Mouse (Mus musculus): Measurements from ENCODE around the gene Ckap2l. TPM values are rescaled to one million over a fixed set of nuclear protein-coding genes. Genes with fewer than 3 reads are reported as not detected.

The Ckap2l gene
- polyA plus RNA-seq, 1 experiment from 2014 or later: 50.4 TPM

DNA sequence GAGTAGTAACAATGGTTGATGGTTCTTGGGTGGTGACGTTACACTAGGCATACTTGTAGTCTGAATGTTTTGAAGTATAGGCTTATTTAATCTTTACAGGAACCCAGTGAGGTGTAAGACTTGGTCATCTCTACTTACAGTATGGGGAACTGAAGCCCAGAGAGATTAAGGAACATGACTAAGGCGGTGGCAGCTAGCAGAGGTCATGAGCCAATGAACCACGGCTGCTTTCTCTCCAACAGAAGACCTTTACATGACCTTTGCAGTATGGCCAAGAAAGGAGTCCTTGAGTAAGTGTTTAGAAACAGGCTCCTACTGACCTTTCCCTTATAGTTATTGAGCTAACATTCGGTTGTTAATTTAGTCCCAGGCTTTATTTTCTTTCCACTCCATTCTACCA, 9.0 kb upstream of the Ckap2l start:
- Histone ChIP-seq H3K36me3 (no peaks in the 10 kb centered on the region), H3K9me3 (no peaks in the 10 kb centered on the region), H3K4me1 (no peaks in the 10 kb centered on the region), H3K4me3 (no peak overlapping the region), H3K27ac (no peak overlapping the region), H3K27me3 (ENCODE audit: insufficient read depth, poor library complexity, severe bottlenecking) (no peaks in the 10 kb centered on the region)
- 75% methylated on average over 4 of the region's 4 CpGs for WGBS
- no peak for DNase-seq (ENCODE audit: low spot score)

DNA sequence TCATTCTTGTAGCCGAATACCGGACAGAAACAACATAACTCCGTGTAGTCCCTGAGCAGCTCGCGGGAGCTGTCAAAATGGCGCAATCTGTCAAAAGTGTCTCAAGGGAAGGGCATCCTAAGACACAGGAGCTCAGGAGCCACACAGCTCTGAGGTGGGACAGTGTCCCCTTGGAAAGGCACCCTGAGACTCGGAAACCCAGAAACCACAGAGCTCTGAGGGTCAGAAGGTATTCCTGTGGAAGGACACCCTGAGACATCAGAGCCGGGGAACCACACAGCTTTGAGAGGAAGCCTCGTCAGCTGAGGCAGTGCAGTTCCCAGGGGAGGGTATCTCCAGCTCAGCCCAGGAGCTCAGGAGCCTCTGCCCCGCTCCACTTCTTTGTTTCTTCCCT, 574 bp upstream of the Ckap2l start:
- DNase-seq (ENCODE audit: low spot score): no peak
- 3% methylated on average over 10 of the region's 10 CpGs for WGBS

GRCm38 (mm10) chr2:129296086-129296485, 926 bp downstream of the Ckap2l start:
- 76% methylated on average over 5 of the region's 5 CpGs for WGBS
- Histone ChIP-seq H3K36me3 (peaks cover 15% of the 10 kb centered on the region), H3K27ac (peak overlapping the region; percentile 95)

More for the DNA sequence above, 574 bp upstream of the Ckap2l start:
- peaks cover 12% of the 10 kb centered on the region for H3K36me3 ChIP-seq
- peak overlapping the region; percentile 95 for H3K27ac ChIP-seq
- H3K4me3 ChIP-seq: peak overlapping the region; percentile 92
- no peaks in the 10 kb centered on the region for H3K9me3 ChIP-seq
- H3K4me1 ChIP-seq: peaks cover 19% of the 10 kb centered on the region
- H3K27me3 ChIP-seq (ENCODE audit: insufficient read depth, poor library complexity, severe bottlenecking): peaks cover 4% of the 10 kb centered on the region; the same call in 1 of the 2 replicates

GRCm38 (mm10) chr2:129295075-129295474, 1.9 kb downstream of the Ckap2l start:
- H3K4me3 ChIP-seq: no peak overlapping the region
- WGBS: 85% methylated on average over 5 of the region's 5 CpGs

More at GRCm38 (mm10) chr2:129296086-129296485, 926 bp downstream of the Ckap2l start:
- Histone ChIP-seq H3K4me1 (peaks cover 19% of the 10 kb centered on the region), H3K4me3 (peak overlapping the region; percentile 92), H3K27me3 (ENCODE audit: insufficient read depth, poor library complexity, severe bottlenecking) (peaks cover 4% of the 10 kb centered on the region; the same call in 1 of the 2 replicates), H3K9me3 (no peaks in the 10 kb centered on the region)
- DNase-seq (ENCODE audit: low spot score): no peak

GRCm38 (mm10) chr2:129273823-129274222, 23.2 kb downstream of the Ckap2l start:
- no peaks in the 10 kb centered on the region for H3K9me3 ChIP-seq
- peaks cover 92% of the 10 kb centered on the region for H3K36me3 ChIP-seq
- H3K27ac ChIP-seq: no peak overlapping the region
- no peaks in the 10 kb centered on the region for H3K4me1 ChIP-seq
- no peak overlapping the region for H3K4me3 ChIP-seq
- no peak for DNase-seq (ENCODE audit: low spot score)
- H3K27me3 ChIP-seq (ENCODE audit: insufficient read depth, poor library complexity, severe bottlenecking): no peaks in the 10 kb centered on the region
- WGBS: 96% methylated on average over 5 of the region's 5 CpGs

More at GRCm38 (mm10) chr2:129295075-129295474, 1.9 kb downstream of the Ckap2l start:
- no peak for DNase-seq (ENCODE audit: low spot score)
- H3K27me3 ChIP-seq (ENCODE audit: insufficient read depth, poor library complexity, severe bottlenecking): no peaks in the 10 kb centered on the region
- no peaks in the 10 kb centered on the region for H3K9me3 ChIP-seq
- H3K4me1 ChIP-seq: peaks cover 19% of the 10 kb centered on the region
- peaks cover 25% of the 10 kb centered on the region for H3K36me3 ChIP-seq
- H3K27ac ChIP-seq: no peak overlapping the region

- DNase-seq (ENCODE audit: low spot score): no peak
- peaks cover 91% of the 10 kb centered on the region for H3K36me3 ChIP-seq
- WGBS: 90% methylated on average over 9 of the region's 9 CpGs
- H3K27ac ChIP-seq: no peak overlapping the region
- no peaks in the 10 kb centered on the region for H3K27me3 ChIP-seq (ENCODE audit: insufficient read depth, poor library complexity, severe bottlenecking)
- no peaks in the 10 kb centered on the region for H3K4me1 ChIP-seq
- no peaks in the 10 kb centered on the region for H3K9me3 ChIP-seq
- no peak overlapping the region for H3K4me3 ChIP-seq
These were observed 26.4 kb downstream of the Ckap2l start for GRCm38 (mm10) chr2:129270621-129271020.

- no peak for DNase-seq (ENCODE audit: low spot score)
- 91% methylated on average over 5 of the region's 5 CpGs for WGBS
- H3K36me3 ChIP-seq: peaks cover 85% of the 10 kb centered on the region
- H3K27ac ChIP-seq: no peak overlapping the region
- H3K4me3 ChIP-seq: no peak overlapping the region
- H3K9me3 ChIP-seq: no peaks in the 10 kb centered on the region
- H3K27me3 ChIP-seq (ENCODE audit: insufficient read depth, poor library complexity, severe bottlenecking): no peaks in the 10 kb centered on the region
- H3K4me1 ChIP-seq: no peaks in the 10 kb centered on the region
These were observed 27.0 kb downstream of the Ckap2l start for GRCm38 (mm10) chr2:129269986-129270385.

DNA sequence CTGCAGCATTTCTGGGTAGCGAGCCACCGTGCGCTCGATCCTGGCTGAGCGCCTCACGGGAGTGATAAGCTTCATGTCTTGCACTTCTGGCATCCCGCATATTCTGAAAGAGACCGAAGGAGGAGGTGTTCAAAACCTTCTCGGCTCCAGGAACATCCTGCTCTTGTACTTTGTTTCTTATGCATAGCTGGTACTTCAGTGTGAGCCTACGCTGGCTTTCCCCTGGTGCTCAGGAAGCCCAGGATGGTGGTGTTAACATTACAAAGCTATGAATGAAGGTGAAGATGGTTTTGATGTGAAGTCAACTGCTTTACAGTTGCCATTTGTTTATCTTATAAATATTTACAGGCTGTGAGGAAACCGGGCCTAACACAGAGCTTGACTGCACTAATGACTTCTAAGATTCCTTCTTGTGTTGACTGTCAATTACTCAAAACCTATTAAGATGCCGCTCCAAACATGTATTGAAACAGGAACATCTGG, 27.8 kb downstream of the Ckap2l start:
- 94% methylated on average over 12 of the region's 12 CpGs for WGBS
- Histone ChIP-seq H3K27ac (no peak overlapping the region), H3K27me3 (ENCODE audit: insufficient read depth, poor library complexity, severe bottlenecking) (no peaks in the 10 kb centered on the region), H3K4me3 (no peak overlapping the region), H3K9me3 (no peaks in the 10 kb centered on the region), H3K36me3 (peaks cover 78% of the 10 kb centered on the region), H3K4me1 (no peaks in the 10 kb centered on the region)
- DNase-seq (ENCODE audit: low spot score): no peak

GRCm38 (mm10) chr2:129267738-129268137, 29.3 kb downstream of the Ckap2l start:
- 86% methylated on average over 5 of the region's 5 CpGs for WGBS
- DNase-seq (ENCODE audit: low spot score): no peak
- no peaks in the 10 kb centered on the region for H3K27me3 ChIP-seq (ENCODE audit: insufficient read depth, poor library complexity, severe bottlenecking)
- 0 out of 2 replicates have a peak, but pooled peaks cover 3% of the 10 kb centered on the region for H3K4me1 ChIP-seq
- no peak overlapping the region for H3K4me3 ChIP-seq
- no peaks in the 10 kb centered on the region for H3K9me3 ChIP-seq
- no peak overlapping the region for H3K27ac ChIP-seq
- H3K36me3 ChIP-seq: peaks cover 65% of the 10 kb centered on the region

- WGBS: 91% methylated on average over 7 of the region's 7 CpGs
These were observed 31.7 kb downstream of the Ckap2l start for GRCm38 (mm10) chr2:129265316-129265715.

DNA sequence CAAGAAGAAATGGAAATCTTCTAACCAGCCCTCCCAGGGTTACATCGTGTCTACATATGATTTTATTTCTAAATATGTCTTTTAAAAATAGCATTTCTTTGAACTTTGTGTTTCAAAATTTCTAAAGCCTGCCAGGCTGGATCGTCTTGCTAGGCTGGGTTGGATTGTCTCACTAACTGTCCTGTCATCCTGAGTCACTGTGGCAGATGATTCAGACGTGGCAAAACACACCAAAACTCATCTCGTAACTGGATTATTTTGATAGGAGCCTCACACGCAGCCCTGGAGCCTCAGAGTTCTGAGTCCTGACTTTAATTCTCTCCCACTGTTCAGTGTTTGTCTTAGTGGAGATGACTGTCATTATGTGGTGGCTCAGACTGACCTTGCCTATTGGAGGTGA, 33.9 kb downstream of the Ckap2l start:
- no peak for DNase-seq (ENCODE audit: low spot score)
- Histone ChIP-seq H3K27me3 (ENCODE audit: insufficient read depth, poor library complexity, severe bottlenecking) (peaks cover 8% of the 10 kb centered on the region; the same call in 1 of the 2 replicates), H3K36me3 (peaks cover 20% of the 10 kb centered on the region), H3K4me1 (peaks cover 12% of the 10 kb centered on the region; the same call in 1 of the 2 replicates), H3K4me3 (no peak overlapping the region), H3K27ac (no peak overlapping the region), H3K9me3 (no peaks in the 10 kb centered on the region)
- WGBS: 72% methylated on average over 5 of the region's 5 CpGs

More at GRCm38 (mm10) chr2:129265316-129265715, 31.7 kb downstream of the Ckap2l start:
- Histone ChIP-seq H3K27ac (no peak overlapping the region), H3K4me3 (no peak overlapping the region), H3K9me3 (no peaks in the 10 kb centered on the region), H3K36me3 (peaks cover 43% of the 10 kb centered on the region), H3K27me3 (ENCODE audit: insufficient read depth, poor library complexity, severe bottlenecking) (0 out of 2 replicates have a peak, but pooled peaks cover 3% of the 10 kb centered on the region), H3K4me1 (peaks cover 7% of the 10 kb centered on the region; the same call in 1 of the 2 replicates)
- DNase-seq (ENCODE audit: low spot score): no peak

DNA sequence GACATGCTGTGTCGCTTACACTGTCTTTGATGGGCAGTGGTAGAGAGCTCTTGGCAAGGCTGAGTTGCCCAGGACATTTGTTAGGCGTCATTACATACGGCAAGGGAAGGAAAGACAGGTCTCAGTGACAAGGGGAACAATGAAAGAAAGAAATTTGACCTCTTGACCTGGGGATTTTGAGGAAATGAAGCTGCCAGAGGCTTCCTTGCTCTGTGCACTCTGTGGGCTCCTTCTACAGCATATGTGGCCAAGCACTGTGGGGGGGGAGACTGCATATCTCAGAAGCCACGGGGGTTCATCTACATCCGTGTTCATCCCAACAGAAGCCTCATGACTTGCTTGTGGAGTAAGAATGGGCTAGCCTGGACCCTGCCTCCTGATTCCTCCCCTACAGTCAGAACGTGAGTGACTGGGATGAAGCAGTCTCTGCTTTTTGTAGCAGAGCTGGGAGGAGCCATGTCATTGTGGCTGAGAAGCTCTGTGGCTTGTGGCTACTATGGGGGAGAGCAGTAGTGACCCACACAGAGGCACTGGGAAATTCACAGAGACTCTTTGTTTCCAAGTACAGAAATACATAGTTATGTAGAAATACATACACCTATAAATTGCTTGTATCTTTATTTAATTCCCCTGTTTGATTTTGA, 35.7 kb downstream of the Ckap2l start:
- Histone ChIP-seq H3K27ac (no peak overlapping the region), H3K27me3 (ENCODE audit: insufficient read depth, poor library complexity, severe bottlenecking) (peaks cover 8% of the 10 kb centered on the region; the same call in 1 of the 2 replicates), H3K4me1 (peaks cover 16% of the 10 kb centered on the region; the same call in 1 of the 2 replicates), H3K36me3 (peaks cover 2% of the 10 kb centered on the region; the same call in 1 of the 2 replicates), H3K9me3 (no peaks in the 10 kb centered on the region), H3K4me3 (no peak overlapping the region)
- 51% methylated on average over 6 of the region's 6 CpGs for WGBS
- peak; percentile 61 for DNase-seq (ENCODE audit: low spot score)

DNA sequence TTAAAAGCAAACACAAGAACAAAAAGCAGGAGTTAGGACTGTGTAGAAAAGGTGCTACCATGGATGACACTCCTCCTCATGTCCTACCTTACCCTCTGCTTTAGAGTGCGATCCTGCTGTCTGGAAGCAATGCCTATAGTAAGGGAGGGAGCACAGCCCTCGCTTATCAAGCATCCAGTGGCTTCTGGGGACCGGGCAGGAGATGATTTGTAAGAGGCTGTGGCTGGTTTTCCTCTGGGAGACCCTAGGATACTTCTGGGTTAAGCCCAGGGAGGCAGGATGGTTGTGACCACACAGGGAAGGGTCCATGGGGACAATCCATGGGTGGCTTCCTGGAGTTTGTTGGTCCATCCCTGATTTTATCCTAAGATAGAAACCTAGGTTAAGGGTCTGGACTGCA, 36.4 kb downstream of the Ckap2l start:
- Histone ChIP-seq H3K27me3 (ENCODE audit: insufficient read depth, poor library complexity, severe bottlenecking) (peaks cover 8% of the 10 kb centered on the region; the same call in 1 of the 2 replicates), H3K27ac (no peak overlapping the region), H3K4me1 (peaks cover 21% of the 10 kb centered on the region; the same call in 1 of the 2 replicates), H3K9me3 (no peaks in the 10 kb centered on the region), H3K4me3 (no peak overlapping the region), H3K36me3 (no peaks in the 10 kb centered on the region)
- WGBS: 59% methylated on average over 3 of the region's 3 CpGs
- peak; percentile 73 for DNase-seq (ENCODE audit: low spot score)

All from heart, embryonic 10.5 days (tissue).